Mouse (Mus musculus): ENCODE results near the gene Dlg1. TPM values are rescaled to one million over a fixed set of nuclear protein-coding genes. Genes with fewer than 3 reads are reported as not detected.

Dlg1 gene
- 44.3 and 67.6 TPM in 2 replicates for total RNA-seq (2017)

GRCm38 (mm10) chr16:31663379-31664286, at the start of gene Dlg1:
Gene Dlg1, plus strand, starts transcription at chr16:31663443.
- ATAC-seq (replicated peaks; ENCODE audit: low read depth, poor library complexity, severe bottlenecking), result peak; percentile 91

GRCm38 (mm10) chr16:31616382-31616781, 46.9 kb upstream of the Dlg1 start:
- no peak for ATAC-seq (replicated peaks; ENCODE audit: low read depth, poor library complexity, severe bottlenecking)

DNA sequence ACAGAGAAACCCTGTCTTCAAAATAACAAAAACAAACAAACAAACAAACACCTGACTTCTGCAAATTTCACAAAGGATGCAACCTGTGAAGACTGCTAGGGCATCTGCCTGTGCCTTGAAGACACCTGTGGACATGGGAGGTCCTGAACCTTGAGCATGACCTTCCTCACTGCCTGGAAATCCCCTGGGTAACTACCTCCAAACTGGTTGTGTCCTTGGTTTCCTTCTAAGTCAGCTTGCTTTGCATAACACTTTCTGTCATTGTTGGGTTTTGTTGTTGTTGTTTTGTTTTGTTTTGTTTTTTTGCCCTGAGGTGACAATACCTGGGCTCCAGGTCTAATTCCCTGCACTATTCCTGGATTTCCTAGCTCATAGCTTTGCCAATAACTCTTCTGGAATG, 46.1 kb upstream of the Dlg1 start:
- no peak for ATAC-seq (replicated peaks; ENCODE audit: low read depth, poor library complexity, severe bottlenecking)

DNA sequence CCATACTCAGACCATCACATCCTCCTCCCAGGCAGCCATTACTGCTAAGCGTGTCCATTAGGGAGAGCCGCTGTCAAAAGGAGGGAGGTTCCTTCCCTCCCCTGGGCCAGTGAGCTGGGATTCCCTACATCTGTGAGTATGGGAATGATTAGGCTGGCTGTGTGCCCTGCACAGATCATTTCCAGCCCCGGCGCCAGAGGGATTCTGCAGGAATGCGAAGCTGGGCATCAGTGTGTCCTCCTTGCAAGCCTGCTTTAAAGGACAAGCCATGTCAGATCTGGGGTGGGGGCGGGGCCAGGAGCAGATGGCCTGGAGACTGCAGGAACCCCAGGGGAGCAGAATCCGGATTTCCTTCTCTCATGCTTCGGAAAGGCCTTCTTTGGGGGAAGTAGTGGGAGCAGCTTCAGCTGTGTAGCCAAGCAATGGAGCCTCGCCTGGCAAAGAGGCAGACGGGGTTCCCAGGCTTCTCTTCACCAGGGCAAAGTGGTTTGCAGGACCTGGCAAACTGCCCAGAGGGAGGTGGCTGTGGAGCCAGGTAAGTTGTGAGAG, 45.3 kb upstream of the Dlg1 start:
- no peak for ATAC-seq (replicated peaks; ENCODE audit: low read depth, poor library complexity, severe bottlenecking)

DNA sequence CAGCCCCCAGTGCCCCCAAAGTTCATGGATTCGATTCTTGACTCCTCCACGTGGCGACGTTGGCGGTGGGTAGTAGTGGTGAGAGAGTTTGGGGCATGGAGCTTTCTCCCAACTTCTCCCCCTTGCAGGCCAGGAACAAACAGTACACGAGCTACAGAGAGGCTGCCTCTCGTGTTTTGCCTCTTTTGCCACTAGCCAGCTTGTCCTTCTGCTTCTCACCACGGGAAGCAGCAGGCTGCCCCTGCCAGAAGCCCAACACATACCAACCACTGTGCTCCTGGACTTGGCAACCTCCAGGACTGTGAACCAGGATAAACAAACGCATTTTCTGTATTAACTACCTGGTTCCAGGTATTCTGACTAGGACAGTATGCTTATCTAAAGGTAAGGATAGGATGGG, 44.6 kb upstream of the Dlg1 start:
- no peak for ATAC-seq (replicated peaks; ENCODE audit: low read depth, poor library complexity, severe bottlenecking)

DNA sequence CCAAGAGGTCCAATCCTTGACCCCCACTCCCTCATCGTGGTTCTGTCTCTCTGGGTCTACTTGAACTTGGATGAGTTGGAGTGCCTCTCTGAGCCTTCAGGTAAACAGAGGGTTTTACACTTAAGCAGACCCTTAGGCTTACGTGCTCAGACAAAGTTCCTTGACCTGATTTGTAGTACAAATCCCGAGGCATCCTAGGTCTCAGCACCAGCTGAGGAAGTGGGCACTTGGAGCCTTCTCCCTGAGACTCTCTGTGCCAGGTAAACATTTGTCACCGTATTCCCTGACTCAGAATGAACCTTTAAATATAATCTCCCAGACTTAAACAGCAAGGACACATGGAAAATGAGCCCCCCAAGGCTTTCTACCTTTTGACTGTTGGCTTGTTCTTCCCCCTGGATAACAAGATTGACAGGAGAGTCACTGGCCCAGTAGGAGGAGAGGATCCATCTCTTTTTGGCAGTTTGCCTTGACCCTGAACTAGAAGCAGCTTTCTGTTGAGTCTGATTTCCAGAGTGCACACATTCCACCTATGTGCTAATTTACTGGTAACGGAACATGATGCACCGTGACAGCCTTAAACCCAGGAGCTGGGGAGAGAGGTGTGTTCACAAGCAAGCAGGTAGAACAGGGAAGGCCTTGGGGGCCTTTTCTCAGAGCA, 43.4 kb upstream of the Dlg1 start:
- ATAC-seq (replicated peaks; ENCODE audit: low read depth, poor library complexity, severe bottlenecking), result no peak

- ATAC-seq (replicated peaks; ENCODE audit: low read depth, poor library complexity, severe bottlenecking), result no peak
Observed at GRCm38 (mm10) chr16:31622356-31622755, 40.9 kb upstream of the Dlg1 start.

DNA sequence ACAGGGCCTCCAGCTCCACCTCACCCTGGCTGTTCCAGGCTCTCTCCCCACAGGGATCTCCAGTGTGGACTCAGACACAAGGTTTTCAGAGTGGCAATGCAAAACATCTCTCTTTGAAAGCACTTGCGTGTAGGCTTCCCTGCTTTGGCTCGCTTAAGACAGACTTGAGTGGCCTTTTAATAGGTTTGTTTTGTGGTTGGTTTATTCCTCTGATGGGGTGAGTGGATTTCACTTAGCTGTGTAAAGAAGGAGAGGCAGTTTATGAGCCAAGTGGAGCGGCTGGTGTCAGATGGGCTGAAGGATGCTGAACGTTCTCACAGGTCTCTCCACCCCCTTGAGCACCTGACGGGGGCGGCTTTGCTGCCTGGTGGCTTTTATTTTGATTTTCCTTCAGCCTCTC, 40.1 kb upstream of the Dlg1 start:
- no peak for ATAC-seq (replicated peaks; ENCODE audit: low read depth, poor library complexity, severe bottlenecking)

DNA sequence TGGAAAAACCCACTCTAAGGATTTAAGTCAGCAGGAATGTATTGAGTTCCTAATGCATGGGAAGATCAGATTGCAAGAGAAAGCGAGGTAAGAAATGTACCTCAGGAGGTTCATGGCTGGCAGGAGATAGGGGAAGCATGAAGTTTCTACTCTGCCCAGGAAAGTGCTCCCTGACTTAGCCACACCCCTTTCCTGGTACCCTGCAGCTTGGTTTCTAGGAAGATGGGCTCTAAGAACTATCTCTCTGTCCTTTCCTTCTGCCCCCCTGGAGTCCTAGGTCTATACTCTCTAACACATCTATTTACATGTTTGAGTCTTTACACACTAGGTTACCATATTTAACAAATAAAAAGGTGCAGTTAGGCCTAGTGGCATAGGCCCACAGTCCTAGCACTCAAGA, 38.5 kb upstream of the Dlg1 start:
- no peak for ATAC-seq (replicated peaks; ENCODE audit: low read depth, poor library complexity, severe bottlenecking)

DNA sequence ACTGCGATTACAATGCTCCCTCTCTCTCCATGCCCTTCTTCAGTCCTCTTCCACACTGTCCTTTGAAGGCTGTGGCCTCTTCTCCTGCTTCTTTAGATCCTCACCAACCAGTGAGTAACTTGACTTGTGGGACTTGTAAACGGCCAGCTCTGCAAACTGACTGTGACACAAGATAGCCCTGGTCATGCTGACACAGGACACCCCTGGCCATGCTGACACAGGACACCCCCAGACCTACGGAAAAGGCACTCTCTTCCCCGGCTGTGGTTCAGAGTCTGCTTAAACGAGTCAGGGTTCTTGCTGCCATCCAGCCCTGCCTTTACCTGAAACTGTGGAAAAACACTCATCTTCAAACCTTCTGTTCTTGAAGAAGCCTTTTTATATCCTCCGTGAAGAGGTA, 36.9 kb upstream of the Dlg1 start:
- no peak for ATAC-seq (replicated peaks; ENCODE audit: low read depth, poor library complexity, severe bottlenecking)

- no peak for ATAC-seq (replicated peaks; ENCODE audit: low read depth, poor library complexity, severe bottlenecking)
Observed at GRCm38 (mm10) chr16:31630381-31630780, 32.9 kb upstream of the Dlg1 start.

DNA sequence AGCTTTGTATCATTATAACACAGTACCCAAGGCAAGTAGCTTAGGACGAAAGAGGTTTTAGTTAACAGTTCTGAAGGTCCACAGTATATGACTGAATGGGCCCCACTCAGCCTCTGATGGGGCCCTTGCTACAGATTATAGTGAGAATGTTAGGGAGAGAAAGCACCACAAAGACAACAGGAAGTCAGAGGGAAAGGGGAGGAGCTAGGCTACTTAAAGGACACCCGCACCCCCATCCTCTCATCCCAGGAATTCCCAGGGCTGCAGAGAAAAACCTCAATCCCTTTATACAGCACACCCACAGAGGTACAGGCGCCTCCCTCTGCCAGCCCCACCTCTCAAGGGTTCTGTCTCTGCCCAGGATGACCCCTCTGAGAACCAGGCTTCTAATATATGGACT, 32.2 kb upstream of the Dlg1 start:
- no peak for ATAC-seq (replicated peaks; ENCODE audit: low read depth, poor library complexity, severe bottlenecking)

DNA sequence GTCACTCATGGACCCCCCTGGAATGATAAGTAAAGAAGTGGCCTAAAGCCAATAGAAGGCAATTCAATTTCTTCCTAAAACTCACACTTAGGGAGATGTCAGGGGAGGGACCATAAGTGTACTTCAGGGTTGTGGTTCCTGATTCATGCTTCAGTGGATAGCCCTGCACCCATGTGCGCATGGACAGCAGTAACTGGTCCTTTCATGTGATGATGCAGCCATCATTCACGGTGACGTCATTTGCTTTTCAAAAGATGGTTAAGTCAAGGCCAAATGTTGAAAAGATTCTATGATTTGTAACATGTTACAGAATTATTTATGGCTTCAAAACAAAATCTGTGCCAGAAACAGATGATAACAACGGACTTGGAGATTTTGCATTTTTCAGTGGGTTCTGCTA, 28.9 kb upstream of the Dlg1 start:
- ATAC-seq (replicated peaks; ENCODE audit: low read depth, poor library complexity, severe bottlenecking), result no peak

GRCm38 (mm10) chr16:31638393-31638792, 24.9 kb upstream of the Dlg1 start:
- ATAC-seq (replicated peaks; ENCODE audit: low read depth, poor library complexity, severe bottlenecking), result no peak

DNA sequence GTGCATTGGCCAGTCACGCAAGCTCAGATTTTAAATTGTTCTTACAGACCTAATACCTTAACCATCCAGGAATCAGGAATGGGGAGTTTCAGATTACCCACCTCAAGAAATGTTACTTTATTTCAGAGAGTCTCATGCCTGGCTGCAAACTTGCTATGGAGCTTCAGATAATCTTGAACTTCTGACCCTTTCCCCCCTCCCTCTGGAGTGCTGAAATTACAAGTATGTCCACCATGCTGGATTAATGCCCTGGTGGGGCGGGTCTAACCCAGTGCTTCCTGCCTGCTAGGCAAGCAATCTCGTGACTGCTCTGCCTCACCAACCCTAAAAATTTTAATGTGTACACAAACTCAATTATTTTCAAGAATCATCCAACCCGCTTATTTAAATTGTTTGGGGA, 23.3 kb upstream of the Dlg1 start:
- ATAC-seq (replicated peaks; ENCODE audit: low read depth, poor library complexity, severe bottlenecking), result no peak

DNA sequence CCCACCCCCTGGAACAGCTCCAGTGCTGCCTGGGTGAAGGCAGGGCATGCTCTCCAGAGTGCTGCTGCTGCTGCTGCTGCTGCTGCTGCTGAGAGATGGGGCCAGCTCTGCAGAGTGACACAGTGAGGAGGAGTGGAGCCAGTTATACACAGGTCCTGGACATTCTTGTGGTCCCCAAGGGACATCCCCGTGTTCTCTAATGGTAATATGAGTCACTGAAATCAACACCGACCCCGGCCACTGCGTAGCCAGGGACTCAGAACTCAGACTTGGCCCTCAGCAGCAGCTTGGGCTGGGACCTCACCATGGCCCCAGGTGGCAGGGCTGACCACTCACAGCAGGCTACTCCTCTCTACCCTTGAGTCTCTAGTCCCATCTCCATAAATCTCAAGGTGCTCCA, 21.5 kb upstream of the Dlg1 start:
- ATAC-seq (replicated peaks; ENCODE audit: low read depth, poor library complexity, severe bottlenecking), result no peak

GRCm38 (mm10) chr16:31647221-31647620, 16.0 kb upstream of the Dlg1 start:
- ATAC-seq (replicated peaks; ENCODE audit: low read depth, poor library complexity, severe bottlenecking), result no peak

GRCm38 (mm10) chr16:31650788-31651187, 12.5 kb upstream of the Dlg1 start:
- no peak for ATAC-seq (replicated peaks; ENCODE audit: low read depth, poor library complexity, severe bottlenecking)

DNA sequence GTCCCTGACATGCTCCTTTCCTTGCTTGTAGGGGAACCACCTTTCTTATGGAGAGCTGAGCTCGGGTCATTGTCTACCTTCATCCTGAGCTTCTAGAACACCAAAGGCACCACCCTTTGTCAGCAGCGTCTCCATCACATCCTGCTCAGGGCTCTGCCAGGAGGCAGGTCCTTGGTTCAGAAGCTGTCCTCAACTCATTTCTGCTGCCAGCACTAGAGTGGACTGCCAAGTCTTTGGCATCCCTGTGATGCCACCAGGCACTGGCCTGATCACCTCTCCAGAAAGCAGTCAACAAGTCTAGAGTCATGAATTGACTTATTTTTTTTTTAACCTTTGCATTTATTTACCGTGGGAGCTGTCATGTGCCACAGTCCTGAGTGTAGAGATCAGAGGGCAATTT, 11.7 kb upstream of the Dlg1 start:
- no peak for ATAC-seq (replicated peaks; ENCODE audit: low read depth, poor library complexity, severe bottlenecking)

DNA sequence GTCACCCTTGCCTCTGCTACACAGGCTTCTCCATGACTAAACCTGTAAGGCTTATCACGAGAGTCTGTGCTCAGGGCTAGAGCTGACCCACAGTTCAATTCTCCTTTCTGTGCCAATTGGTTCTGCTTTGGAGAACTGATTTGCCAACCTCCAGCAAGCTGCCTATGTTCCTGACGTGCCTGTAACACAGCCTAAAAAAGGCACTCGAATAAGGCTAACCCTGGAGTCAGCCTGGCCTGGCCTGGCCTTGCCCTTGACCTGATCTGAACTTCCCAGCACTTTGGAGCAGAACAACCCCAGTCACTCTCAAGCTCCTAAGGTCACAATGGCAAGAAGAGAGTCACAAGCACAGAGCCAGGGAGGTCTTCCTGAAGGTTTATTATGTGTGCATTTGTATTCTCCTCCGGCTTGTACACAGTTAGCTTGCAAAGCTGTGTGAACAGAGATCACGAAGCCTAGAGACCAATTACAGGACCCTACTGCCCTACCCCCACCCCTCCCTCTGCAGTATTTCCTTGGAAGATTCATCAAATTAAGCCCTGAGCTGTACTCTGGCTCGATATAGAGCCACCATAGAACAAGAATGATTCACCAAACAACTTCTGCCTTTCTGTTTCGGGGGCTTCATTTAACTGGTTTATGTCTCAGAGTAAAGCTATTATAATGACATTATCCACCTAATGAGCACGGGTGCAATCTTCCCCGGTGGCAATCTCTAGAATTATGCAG, 11.0 kb upstream of the Dlg1 start:
- ATAC-seq (replicated peaks; ENCODE audit: low read depth, poor library complexity, severe bottlenecking), result no peak

GRCm38 (mm10) chr16:31653616-31654015, 9.6 kb upstream of the Dlg1 start:
- ATAC-seq (replicated peaks; ENCODE audit: low read depth, poor library complexity, severe bottlenecking), result no peak
